Mouse (Mus musculus): ENCODE results near the gene Eif2ak2.

- TF ChIP-seq CTCF (IDR thresholded peaks at IDR 0.05; ENCODE audit: low read depth, low read length) (no peak), TAL1 (conservative IDR thresholded peaks at IDR 0.05; ENCODE audit: low read depth, low read length) (no peak), GATA1 (IDR thresholded peaks at IDR 0.05; ENCODE audit: borderline replicate concordance, low read length) (no peak)
Measured at GRCm38 (mm10) chr17:78889184-78889583, 6.8 kb upstream of the Eif2ak2 start.
